Mouse (Mus musculus) forebrain, postnatal 0 days (tissue): ENCODE measurements around the gene Tmcc1. TPM values are rescaled to one million over a fixed set of nuclear protein-coding genes. Genes with fewer than 3 reads are reported as not detected.

Source experiments
- ATAC-seq: fragments of 200-750 bp; cut with Nextera tagmentation; 2 replicates; pipeline ENCODE4 v1.8.0; 2017; ENCODE audit warnings: mild to moderate bottlenecking, moderate library complexity
- DNase-seq: peaks from one replicate; pipeline ENCODE4 v3.0.0-alpha.2; 2015
- H3K27ac ChIP-seq: fragments of 300-500 bp; sonication (generic); 2 replicates; pipeline ENCODE4 v1.5.1; 2014; ENCODE audit warnings: low read depth, mild to moderate bottlenecking, antibody characterized with exemption, low read length, moderate library complexity, mixed read lengths
- H3K27me3 ChIP-seq: fragments of 300-500 bp; sonication (generic); 2 replicates; pipeline ENCODE4 v1.6.1; 2014; ENCODE audit warnings: mild to moderate bottlenecking, low read length, mixed read lengths; ENCODE audit not compliant: insufficient read depth
- H3K36me3 ChIP-seq: fragments of 300-500 bp; sonication (generic); 2 replicates; pipeline ENCODE4 v1.6.1; 2014; ENCODE audit warnings: mild to moderate bottlenecking, moderate library complexity; ENCODE audit not compliant: insufficient read depth
- H3K4me1 ChIP-seq: fragments of 300-500 bp; sonication (generic); 2 replicates; pipeline ENCODE4 v1.6.1; 2014; ENCODE audit warnings: antibody characterized with exemption; ENCODE audit not compliant: insufficient read depth
- H3K4me2 ChIP-seq: fragments of 300-500 bp; sonication (generic); 2 replicates; pipeline ENCODE4 v1.6.1; 2014; ENCODE audit warnings: low read depth, mild to moderate bottlenecking, moderate library complexity
- H3K4me3 ChIP-seq: fragments of 300-500 bp; sonication (generic); 2 replicates; pipeline ENCODE4 v1.5.1; 2014; ENCODE audit warnings: low read depth, low read length, mixed read lengths
- H3K9ac ChIP-seq: fragments of 300-500 bp; sonication (generic); 2 replicates; pipeline ENCODE4 v1.6.1; 2014; ENCODE audit warnings: mild to moderate bottlenecking
- H3K9me3 ChIP-seq: fragments of 300-500 bp; sonication (generic); 2 replicates; pipeline ENCODE4 v1.6.1; 2016; ENCODE audit warnings: low read length
- CTCF ChIP-seq: sonication (generic); IDR thresholded peaks from 2 replicates; pipeline ENCODE4 v1.5.1; 2016; ENCODE audit warnings: antibody characterized with exemption, control low read depth, low read depth
- WGBS: fragments of 180-500 bp; shearing (Covaris S2); extraction: QIAGEN DNeasy Blood & Tissue Kit; methylation state at CpG from one replicate; pipeline ENCODE4 v1.1.7; 2014; 5-methylcytosine and 5-hydroxymethylcytosine counted together
- polyA plus RNA-seq: library from polyadenylated mRNA; unstranded; fragments of >200 nt; fragmentation: Nextera tagmentation; extraction: Ambion mirVana; gene quantifications from 2 replicates; pipeline ENCODE4 v1.2.1, GENCODE M21; 2015
- total RNA-seq: library from RNA; depleted of rRNA; stranded (reverse); fragments of >200 nt; gene quantifications from 2 replicates; pipeline ENCODE4 v1.2.3, GENCODE M21; 2014

Tmcc1 gene
- total and polyA plus RNA-seq, 2 experiments from 2014 or later = 13.6 to 48.2 TPM

DNA sequence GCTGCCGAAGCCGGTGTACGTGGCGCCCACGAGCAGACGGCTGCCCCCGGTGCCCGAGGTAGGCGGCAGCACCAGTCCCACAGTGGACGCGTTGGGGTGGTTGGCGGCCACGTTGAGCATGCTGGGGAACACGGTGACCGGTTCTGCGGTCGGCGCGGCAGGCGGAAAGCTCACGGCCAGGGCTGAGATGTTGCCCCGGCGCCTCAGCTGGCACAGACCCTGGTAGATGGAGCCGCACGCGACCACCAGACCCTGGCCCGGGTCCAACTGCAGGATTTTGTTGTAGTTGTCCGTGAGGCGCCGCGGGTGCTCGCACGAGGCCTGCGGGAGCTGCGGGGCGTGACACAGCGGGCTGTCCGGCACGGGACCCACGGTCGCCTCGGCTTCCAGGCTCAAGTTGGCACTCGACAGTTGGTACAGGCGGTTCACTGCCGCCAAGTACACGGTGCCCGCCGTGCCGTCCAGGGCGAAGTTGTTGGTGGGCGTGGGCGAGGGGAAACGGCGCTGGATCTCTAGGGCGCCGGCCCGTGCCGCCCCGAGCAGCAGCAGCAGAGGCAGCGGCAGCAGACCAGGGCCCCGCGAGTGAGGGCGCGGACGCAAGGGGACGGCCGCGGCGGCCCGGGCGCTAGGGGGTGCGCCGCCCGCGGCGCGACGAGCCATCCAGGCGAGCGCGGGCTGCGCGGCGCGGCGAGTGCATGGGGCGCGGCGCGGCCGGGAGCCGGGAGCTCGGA is 199.0 kb downstream of the Tmcc1 start:
- ATAC-seq (peak; percentile 28), DNase-seq (no peak)
- Histone ChIP-seq H3K4me2 (peak overlapping the region; percentile 94), H3K27me3 (peaks cover 18% of the 10 kb centered on the region), H3K9me3 (no peaks in the 10 kb centered on the region), H3K4me3 (peak overlapping the region; percentile 62), H3K36me3 (no peaks in the 10 kb centered on the region), H3K4me1 (peaks cover 9% of the 10 kb centered on the region), H3K27ac (peak overlapping the region; percentile 21), H3K9ac (peak overlapping the region; percentile 58)
- 2% methylated on average over 93 of the region's 93 CpGs for WGBS
- TF ChIP-seq CTCF = no peak

DNA sequence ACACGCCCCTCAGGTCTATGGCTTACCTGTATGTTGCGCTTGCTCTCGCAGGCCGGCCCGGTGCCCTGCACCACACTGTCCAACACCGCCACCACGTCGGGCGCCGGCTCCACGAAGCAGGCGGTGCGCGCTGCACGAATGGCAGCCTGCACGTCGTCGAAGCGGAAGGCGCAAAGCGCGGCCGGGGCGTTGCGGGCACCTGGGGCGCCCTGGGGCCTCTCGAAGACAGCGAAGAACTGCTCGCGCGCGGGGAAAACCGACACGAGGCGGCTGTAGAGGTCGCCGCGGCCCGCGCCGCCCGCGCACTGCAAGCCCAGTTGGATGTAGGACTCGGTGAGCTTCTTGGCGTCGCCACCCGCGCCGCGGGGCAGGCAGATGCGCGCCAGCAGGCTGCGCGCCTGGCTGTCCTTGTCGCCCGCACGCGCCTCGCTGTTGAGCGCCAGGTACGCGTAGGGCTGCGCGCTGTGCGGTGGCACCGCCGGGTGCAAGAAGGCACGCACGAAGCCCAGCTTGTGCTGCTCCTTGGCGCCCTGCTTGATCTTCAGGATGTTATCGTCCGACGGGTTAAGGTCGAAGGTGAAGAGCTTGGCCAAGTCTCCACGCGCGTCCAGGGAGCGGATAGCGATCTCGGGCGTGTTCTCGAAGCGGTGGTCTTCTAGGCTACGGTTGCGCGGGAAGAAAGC is 199.7 kb downstream of the Tmcc1 start:
- DNase-seq (peak; percentile 70), ATAC-seq (peak; percentile 51; the same call in 1 of the 2 replicates)
- Histone ChIP-seq H3K36me3 (no peaks in the 10 kb centered on the region), H3K4me3 (peak overlapping the region; percentile 62), H3K27me3 (peaks cover 18% of the 10 kb centered on the region), H3K27ac (peak overlapping the region; percentile 21), H3K4me1 (peaks cover 9% of the 10 kb centered on the region), H3K4me2 (peak overlapping the region; percentile 94), H3K9ac (peak overlapping the region; percentile 58), H3K9me3 (no peaks in the 10 kb centered on the region)
- 3% methylated on average over 82 of the region's 86 CpGs for WGBS
- TF ChIP-seq CTCF = no peak

DNA sequence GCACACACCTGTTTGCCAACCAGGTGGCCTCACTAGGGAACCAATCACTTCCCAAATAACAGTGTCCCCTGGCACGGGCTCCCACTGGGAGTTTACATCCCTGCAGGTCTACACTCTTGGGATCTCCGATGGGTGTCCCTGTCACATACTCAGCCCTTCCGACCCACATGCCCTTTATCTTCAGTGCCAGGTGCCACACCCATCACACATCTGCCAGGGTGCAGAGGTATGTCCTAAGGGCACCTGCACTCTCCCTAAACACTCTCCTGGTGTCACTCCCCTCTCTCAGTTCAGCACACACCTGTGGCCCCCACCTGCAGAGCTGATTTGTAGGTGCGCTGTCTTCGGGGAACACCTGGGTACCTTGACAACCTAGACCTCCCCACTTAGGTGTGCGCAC is 200.3 kb downstream of the Tmcc1 start:
- no peaks in the 10 kb centered on the region for H3K36me3 ChIP-seq
- no peak overlapping the region for H3K27ac ChIP-seq
- H3K9ac ChIP-seq = peak overlapping the region; percentile 58; the same call in 1 of the 2 replicates
- H3K4me3 ChIP-seq = peak overlapping the region; percentile 62
- H3K4me2 ChIP-seq = peak overlapping the region; percentile 94
- DNase-seq (no peak), ATAC-seq (no peak)
- H3K9me3 ChIP-seq = no peaks in the 10 kb centered on the region
- no peak for TF ChIP-seq CTCF
- WGBS = 47% methylated on average over 6 of the region's 6 CpGs
- H3K4me1 ChIP-seq = peaks cover 9% of the 10 kb centered on the region
- H3K27me3 ChIP-seq = peaks cover 18% of the 10 kb centered on the region

DNA sequence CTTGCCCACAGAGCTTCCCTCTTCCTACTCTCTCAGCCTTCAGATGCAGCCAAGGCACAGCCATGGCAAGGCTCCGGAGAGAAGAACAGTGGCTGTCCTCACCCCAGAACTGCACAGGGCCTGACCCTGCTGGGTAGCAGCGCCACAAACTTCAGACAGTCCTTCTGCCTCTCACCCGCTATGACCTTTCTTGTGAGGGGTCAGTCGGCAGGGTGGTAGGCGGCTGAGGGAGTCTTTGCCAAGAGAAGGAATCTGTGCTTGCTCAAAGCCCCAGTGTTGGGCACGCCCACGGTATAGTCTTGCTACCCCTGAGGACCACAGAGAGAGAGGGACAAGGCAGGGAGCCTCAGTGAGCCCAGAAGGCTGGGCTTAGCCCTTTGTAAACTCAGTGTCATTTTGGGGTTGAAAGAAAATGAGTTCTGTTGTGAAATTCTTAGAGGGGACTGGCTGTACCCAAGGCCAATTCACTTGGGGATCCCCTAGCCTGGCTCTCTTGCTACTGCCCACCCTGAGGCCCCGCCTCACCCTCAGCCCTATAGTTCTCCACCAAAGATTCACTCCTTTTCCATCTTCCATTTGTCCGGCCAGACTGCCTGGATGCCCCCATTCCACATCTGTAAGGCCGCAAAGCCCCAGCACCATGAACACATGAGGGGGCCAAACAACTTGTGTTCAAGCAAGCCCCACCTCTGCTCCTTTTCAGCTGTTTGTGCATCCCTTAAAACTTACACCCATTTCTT is 201.2 kb downstream of the Tmcc1 start:
- Histone ChIP-seq H3K27ac (no peak overlapping the region), H3K9ac (no peak overlapping the region), H3K4me3 (peak overlapping the region; percentile 62), H3K4me2 (peak overlapping the region; percentile 94), H3K36me3 (no peaks in the 10 kb centered on the region), H3K9me3 (no peaks in the 10 kb centered on the region), H3K27me3 (peaks cover 18% of the 10 kb centered on the region), H3K4me1 (peaks cover 9% of the 10 kb centered on the region)
- DNase-seq (no peak), ATAC-seq (no peak)
- 42% methylated on average over 10 of the region's 10 CpGs for WGBS
- no peak for TF ChIP-seq CTCF

DNA sequence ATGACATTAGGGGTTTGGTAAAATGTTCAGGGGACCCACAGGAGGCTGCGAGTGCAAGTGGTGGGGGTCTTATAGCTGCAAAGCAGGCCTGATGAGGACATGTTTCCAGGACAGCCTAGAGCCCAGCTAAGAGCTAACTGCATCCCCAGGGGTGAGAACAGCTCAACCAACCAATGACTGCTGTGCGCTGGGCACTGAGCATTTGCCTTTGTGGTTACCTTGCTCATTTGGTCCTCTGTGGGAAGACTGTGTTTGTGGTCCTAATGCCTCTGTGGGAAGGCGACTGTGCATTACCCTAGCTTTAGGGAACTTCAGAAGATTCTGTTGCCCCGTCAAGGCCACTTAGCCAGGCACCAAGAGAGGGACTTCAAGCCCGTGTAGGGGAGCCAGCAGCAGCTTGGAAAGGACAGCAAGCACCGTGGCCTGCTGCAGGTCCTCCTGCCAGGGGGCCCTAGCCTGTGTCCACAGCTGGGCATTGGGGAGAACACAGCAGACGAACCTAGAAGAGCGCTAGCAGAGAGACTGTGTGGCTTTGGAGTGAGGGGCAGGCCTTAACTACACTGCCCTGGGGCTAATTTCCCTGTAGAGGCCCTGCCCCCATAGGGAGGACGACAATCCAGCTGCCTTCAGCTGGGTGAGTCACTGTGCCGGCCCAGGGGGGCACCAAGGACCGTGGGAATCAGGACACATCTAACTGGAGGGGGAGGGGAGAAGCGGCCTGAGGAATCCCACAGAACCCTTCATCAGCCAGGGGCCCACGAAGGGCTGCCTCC is 202.0 kb downstream of the Tmcc1 start:
- no peak for TF ChIP-seq CTCF
- 43% methylated on average over 12 of the region's 13 CpGs for WGBS
- no peak overlapping the region for H3K27ac ChIP-seq
- peaks cover 18% of the 10 kb centered on the region for H3K27me3 ChIP-seq
- ATAC-seq = no peak
- H3K36me3 ChIP-seq = no peaks in the 10 kb centered on the region
- peak overlapping the region; percentile 94 for H3K4me2 ChIP-seq
- no peak for DNase-seq
- no peaks in the 10 kb centered on the region for H3K9me3 ChIP-seq
- peak overlapping the region; percentile 62 for H3K4me3 ChIP-seq
- H3K4me1 ChIP-seq = peaks cover 12% of the 10 kb centered on the region
- peak overlapping the region; percentile 31; the same call in 1 of the 2 replicates for H3K9ac ChIP-seq

DNA sequence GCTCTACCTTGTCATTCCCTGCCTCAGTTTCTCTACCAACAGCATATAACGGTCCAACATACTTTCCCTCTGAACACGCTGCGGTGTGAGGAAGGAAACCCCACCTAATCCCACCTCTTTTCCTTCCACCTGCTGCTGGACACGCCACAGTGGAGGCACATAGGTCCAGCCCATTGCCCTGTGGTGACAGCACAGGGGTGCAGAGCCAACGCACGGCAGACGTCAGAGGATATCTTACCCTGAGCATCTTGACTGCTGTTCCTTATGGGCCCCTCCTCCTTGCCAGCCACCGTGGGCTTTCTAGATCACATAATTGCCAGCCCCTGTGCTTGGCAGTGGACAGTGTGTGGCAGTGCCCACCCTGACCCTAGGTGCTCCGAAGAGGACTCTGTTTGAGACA is 202.8 kb downstream of the Tmcc1 start:
- no peak for DNase-seq
- Histone ChIP-seq H3K27ac (no peak overlapping the region), H3K9ac (no peak overlapping the region), H3K36me3 (no peaks in the 10 kb centered on the region), H3K9me3 (no peaks in the 10 kb centered on the region), H3K27me3 (peaks cover 18% of the 10 kb centered on the region), H3K4me3 (peak overlapping the region; percentile 9; the same call in 1 of the 2 replicates), H3K4me2 (peak overlapping the region; percentile 94), H3K4me1 (peaks cover 12% of the 10 kb centered on the region)
- TF ChIP-seq CTCF = no peak
- no peak for ATAC-seq
- 77% methylated on average over 9 of the region's 9 CpGs for WGBS
